Mouse (Mus musculus): ENCODE data around the gene Tusc2. TPM values are rescaled to one million over a fixed set of nuclear protein-coding genes. Genes with fewer than 3 reads are reported as not detected.
A peak's percentile ranks its signal among the peaks of the same experiment; 100 is the strongest.

Gene Tusc2
- total RNA-seq (2021): 10 to 100 TPM; 63.0 to 64.1 TPM
- long read RNA-seq, experiment 1, transcript Tusc2-201 (3 exons, 1,665 nt): major isoform, 61 of 68 reads
- long read RNA-seq, experiment 1, partial matches to known transcripts: 4 of 68 reads
- long read RNA-seq, experiment 1, other reads (novel, unspliced or antisense): 2 of 68 reads
- long read RNA-seq, experiment 2, transcript Tusc2-201 (3 exons, 1,665 nt): major isoform, 90 of 103 reads
- long read RNA-seq, experiment 2, partial matches to known transcripts: 12 of 103 reads
- long read RNA-seq, experiment 2, other reads (novel, unspliced or antisense): 1 of 103 reads

DNA sequence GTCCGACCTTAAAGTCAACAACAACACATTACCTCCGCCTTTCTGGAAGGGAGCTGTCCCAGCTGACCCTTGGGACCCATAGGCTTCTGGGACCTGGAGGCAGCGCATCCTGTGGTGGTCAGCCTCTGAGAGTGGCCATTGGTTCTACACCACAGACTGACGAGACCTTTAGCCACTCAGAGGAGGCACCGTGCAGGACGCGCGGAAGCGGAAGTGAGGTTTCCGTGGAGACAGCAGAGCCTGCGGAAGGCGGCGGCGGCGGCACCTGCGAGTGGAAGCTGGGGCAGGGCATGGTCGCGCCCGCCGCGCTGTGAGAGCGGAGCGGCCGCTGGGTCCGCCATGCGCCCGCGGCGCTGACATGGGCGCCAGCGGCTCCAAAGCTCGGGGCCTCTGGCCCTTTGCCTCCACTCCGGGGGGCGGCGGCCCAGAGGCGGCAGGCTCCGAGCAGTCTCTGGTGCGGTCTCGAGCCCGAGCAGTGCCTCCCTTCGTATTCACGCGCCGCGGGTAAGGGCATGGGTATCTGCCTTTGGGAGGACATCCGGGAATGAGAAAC, at the start of gene Tusc2:
TSS of gene Tusc2 (plus strand) at position 227 of the 553 bp plus-strand sequence.
- DNase-seq (ENCODE audit: low spot score in 2 of 2): peak; percentile 90 to 97

DNA sequence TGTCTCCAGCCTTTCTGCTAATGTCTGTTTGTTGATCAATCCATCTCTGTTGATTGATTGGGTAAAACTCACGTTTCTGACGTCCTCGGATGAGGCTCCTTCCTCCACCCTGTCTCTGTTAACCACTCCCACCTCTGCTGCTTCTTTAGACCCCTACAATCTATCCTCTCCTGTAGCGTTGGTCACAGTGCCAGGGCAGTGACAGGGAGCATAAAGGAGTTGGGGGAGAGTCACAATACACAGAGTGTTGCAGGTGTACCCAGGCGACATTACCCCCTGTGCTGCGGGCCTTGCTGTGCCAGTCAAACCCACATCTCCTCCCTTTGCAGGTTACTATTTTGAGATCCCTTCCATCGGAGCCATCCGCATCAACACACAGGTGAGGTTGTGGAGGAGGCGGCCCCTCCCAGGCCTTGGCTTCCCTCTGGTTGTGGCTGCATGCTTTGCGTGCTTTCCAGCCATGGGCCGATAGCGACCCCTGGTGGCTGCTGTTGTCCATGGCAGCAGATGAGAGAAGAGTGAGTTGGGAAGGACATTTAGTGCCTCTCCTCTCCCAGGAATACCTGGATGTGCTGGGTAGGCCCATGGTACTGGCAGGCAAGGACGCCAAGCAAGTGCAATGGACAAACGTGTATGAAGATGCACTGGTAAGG, 48.6 kb upstream of the Tusc2 start:
- peak; percentile 86 to 87 for DNase-seq (ENCODE audit: low spot score in 2 of 2)

DNA sequence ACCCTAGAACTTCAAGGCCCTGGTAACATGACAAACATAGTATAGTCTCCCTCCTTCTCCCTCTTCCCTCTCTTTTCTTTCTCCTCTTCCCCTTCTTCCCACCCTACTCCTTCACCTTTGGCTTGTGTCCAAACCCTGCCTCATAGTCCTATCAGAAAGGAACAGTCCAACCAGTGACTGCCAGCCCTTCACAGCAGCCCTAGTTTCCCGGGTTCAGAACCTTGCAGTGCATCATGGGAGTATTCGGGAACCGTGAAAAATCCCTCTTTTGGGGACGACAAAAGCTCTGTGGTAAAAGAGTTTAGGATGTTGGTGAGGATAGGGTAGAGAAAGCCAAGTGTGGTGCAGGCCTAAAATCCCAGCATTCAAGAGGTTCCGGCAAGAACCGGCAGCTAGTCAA, 42.7 kb upstream of the Tusc2 start:
- DNase-seq (ENCODE audit: low spot score in 2 of 2): no peak

DNA sequence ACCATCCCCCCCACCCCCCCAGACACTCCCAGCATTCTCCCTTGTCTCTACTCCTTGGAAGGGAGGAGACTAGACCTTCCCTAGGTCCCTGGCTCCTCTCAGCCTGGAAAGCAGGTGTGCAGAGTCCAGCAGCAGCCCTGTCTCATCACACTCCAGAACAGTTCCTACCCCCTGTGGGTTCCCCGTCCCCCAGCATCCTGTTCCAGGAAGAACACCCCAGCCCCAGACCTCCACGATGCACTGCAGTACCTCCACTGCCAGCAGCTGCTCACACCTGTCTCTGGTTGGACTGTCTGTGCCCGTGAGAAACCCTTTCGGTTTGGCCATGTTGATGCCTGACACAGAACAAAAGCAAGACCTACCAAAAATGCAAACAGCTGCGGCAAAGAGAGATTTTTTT, 41.9 kb upstream of the Tusc2 start:
- no peak for DNase-seq (ENCODE audit: low spot score in 2 of 2)

DNA sequence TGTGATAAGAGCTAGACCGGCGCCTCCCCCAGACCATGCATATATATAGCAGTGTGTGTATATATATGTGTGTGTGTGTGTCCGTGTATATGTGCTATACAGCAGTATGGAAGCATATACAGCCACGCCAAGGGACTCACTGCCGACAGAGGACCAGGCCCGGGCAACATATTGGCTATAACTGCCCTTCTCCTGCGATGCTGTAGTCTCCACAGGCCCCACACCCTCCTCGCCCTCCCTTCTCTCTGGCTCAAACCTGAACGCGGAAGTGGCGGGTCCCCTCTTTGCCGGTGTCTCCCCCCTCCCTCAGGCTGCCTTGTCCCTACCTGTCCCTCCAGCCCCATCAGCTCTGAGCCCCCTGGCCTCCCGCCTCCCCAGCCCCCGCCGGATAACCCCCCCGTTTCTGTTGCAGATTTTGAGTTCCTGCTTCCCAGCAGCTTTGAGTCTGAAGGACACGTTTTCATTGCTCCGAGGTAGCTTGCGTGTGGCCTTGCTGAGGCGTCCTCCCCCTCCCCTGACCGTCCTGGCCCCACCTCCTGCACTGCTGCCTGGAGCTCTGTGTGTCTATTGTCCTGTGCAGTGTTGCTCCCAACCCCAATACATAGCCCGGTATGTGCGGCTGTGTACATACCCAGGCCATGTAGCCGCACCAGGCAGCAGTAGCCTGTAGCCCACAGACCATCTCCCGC, 41.2 kb upstream of the Tusc2 start:
- no peak for DNase-seq (ENCODE audit: low spot score in 2 of 2)

DNA sequence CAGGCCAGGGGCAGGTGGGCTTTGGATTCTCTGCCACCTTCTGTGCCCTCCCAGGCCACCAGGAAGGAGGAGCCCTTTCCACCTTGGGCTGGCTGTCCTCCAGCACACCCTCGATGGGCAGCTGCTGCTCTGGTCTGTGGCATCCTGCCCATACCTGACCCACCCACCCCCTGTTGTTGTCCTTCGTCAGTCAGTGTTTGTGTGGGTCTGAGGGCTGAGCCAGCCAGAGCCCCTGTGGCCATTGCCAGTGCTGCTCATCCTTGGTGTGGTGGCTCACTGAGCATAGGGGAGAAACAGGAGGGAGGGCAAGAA, 40.7 kb upstream of the Tusc2 start:
- DNase-seq (ENCODE audit: low spot score in 2 of 2): no peak

DNA sequence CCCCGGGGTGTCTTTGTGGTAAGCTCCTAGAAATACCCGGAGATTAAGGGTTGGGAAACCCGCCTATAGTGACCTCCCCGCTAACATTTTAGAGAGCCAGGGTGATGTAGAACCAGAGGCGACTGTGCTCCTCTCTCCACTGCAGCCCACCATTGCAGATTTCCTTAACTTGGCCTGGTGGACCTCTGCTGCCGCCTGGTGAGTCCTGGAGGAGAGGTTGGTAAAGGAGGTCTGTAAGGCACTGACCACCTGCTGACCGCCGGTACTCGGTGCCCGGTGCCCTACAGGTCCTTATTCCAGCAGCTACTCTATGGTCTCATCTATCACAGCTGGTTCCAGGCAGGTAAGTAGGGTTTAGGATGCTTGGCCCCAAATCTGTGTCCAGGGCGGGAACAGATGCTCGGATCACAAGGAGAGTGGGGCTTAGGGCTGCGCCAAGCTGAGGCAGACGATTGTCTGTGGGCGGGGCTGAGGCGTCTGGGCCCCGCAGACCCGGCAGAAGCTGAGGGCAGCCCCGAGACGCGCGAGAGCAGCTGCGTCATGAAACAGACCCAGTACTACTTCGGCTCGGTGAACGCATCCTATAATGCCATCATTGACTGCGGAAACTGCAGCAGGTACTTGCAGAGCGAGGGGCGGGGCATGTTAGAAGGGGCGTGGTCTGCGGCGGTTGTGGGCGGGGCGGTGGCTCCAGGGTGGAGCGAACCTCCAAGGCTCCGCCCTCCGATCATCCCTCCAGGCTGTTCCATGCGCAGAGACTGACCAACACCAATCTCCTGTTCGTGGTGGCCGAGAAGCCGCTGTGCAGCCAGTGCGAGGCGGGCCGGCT, 36.6 kb upstream of the Tusc2 start:
- DNase-seq (ENCODE audit: low spot score in 2 of 2): peak in 1 of 2 experiments; percentile 71

DNA sequence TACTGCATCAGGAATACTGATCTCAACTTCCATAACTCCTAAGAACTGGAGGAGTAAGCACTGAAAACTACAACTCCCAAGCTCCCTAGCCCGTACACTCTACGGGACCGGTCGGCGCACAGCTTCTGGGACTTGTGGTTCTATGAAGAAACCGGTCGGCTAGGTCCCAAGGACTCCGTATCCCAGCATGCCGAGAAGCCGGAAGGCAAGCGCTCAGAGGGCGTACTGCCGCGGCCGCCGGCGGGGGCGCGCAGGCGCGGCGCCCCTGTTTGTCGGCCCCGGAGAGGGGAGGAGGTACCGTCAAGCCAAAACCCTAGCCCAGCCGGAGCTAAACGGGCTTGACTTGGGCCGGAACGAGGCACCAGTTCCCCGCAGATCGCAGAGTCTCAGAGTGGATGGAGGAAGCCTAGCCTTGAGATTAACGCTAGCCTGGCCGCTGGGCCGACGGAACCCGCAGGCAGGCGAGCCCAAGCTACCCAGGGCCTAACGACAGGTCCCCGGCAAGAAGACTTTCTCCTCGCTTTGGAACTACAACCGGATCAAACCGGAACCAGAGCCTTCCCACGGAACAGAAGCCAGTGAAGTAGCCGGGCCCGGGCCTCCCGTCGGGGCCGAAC, 29.2 kb upstream of the Tusc2 start, which contains the start of gene Tmem115:
TSS of gene Tmem115 (plus strand) at position 155 of the 617 bp plus-strand sequence.
- DNase-seq (ENCODE audit: low spot score in 2 of 2): peak; percentile 90 to 98

DNA sequence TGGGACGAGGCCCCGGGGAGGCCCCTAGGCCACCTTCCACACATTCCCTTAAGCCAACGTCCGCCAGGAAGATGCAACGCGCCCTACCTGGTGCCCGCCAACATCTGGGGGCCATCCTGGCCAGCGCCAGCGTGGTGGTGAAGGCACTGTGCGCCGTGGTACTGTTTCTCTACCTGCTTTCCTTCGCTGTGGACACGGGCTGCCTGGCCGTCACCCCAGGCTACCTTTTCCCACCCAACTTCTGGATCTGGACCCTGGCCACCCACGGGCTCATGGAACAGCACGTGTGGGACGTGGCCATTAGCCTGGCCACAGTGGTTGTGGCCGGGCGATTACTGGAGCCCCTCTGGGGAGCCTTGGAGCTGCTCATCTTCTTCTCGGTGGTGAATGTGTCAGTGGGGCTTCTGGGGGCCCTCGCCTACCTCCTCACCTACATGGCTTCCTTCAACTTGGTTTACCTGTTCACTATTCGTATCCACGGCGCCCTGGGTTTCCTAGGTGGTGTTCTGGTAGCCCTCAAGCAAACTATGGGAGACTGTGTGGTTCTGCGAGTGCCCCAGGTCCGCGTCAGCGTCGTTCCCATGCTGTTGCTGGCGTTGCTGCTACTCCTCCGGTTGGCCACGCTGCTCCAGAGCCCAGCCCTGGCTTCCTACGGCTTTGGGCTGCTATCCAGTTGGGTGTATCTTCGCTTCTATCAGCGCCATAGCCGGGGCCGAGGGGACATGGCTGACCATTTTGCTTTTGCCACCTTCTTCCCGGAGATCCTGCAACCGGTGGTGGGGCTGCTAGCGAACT, 28.4 kb upstream of the Tusc2 start:
- no peak for DNase-seq (ENCODE audit: low spot score in 2 of 2)

DNA sequence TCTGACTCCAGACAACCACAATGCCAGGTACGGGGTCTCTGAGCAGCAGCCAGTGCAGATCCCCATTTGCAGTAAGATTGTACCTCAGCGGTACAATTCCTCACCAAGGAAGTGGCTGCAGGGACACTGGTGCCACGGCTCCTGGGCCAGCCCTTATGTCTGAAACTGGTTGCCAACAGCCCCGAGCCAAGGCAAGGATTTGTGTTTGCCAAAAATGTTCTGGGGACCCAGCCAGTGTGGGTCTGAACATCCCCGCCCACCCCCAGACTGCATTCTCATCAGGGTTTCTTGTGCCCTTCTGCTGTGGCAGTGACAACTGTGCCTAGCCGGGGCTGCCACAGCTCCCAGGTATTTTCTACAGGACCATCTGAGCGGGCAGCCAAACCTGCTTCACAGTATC, 24.8 kb upstream of the Tusc2 start:
- DNase-seq (ENCODE audit: low spot score in 2 of 2): peak in 1 of 2 experiments; percentile 75

DNA sequence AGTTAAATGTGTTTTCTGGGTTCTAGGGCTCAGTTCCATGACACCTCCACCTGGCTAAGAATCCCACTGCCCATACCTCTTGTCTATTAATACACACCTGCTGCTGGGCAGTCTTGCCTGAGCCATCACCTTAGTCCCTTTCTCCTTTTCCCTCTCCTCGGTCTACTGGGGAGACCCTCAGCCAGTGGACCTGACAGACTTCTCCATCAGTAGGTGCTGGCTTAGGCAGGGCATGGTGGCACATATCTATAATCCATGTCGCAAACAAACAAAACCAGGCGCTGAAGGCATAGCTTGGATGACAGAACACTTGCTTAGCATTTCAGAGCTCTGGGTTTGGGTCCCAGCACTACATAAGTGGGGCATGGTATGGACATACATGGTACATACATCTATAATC, 24.3 kb upstream of the Tusc2 start:
- no peak for DNase-seq (ENCODE audit: low spot score in 2 of 2)

DNA sequence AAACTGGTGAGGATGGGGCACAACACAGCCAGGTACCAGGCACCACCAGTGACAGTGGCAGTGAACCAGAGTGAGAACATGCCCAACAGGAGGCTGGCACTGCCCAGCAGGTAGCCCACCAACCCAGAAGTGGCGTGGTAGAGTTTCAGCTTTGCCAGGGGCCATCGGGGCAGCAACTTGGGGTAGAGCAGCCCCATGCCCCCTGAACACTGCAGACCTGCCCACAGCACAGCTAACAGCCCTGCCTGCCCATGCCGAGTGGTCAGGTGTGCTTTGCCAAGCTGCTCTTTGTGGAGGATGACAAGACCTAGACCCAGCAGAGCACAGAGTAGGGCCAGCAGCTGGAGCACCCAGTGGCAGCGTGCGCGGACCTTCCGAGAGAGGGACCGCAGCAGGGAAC, 23.1 kb upstream of the Tusc2 start:
- no peak for DNase-seq (ENCODE audit: low spot score in 2 of 2)

DNA sequence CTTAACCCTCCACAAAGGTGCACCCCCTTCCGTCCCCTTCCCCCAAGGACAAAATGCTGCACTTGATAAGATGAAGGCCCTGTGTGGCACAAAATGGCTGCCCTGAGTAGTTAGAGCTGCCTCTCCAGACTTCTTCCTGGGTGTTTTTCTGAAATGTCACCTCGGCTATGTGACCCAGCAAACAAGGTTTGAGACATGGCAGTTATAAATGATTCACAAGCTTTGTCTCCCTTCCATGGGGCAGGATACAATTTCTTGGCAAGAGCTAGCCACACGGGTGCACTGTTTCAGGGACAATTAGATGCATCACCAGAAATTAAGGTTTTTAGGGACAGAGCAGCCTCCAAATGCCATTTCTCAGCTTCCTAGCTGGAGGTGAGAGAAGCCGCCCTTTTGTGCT, 22.6 kb upstream of the Tusc2 start:
- DNase-seq (ENCODE audit: low spot score in 2 of 2): no peak

DNA sequence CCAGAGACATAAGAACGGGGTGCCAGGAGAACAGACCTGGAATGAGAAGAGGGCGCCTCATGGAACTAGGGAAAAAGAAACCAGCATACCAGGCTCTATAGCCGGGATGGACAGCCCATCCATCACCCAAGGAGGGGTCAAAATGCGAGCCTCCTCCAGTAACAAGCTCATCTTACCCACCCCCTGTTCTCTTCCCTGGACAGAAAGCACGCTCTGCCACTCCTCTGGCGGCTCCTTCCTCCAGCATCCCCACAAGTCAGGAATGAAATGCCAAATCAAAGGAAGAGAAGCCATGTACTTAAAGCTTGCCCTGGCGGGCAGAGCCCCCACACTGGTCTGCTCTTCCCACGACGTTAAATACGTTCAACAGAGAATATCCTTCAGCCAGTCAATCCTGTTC, 22.1 kb upstream of the Tusc2 start:
- no peak for DNase-seq (ENCODE audit: low spot score in 2 of 2)

DNA sequence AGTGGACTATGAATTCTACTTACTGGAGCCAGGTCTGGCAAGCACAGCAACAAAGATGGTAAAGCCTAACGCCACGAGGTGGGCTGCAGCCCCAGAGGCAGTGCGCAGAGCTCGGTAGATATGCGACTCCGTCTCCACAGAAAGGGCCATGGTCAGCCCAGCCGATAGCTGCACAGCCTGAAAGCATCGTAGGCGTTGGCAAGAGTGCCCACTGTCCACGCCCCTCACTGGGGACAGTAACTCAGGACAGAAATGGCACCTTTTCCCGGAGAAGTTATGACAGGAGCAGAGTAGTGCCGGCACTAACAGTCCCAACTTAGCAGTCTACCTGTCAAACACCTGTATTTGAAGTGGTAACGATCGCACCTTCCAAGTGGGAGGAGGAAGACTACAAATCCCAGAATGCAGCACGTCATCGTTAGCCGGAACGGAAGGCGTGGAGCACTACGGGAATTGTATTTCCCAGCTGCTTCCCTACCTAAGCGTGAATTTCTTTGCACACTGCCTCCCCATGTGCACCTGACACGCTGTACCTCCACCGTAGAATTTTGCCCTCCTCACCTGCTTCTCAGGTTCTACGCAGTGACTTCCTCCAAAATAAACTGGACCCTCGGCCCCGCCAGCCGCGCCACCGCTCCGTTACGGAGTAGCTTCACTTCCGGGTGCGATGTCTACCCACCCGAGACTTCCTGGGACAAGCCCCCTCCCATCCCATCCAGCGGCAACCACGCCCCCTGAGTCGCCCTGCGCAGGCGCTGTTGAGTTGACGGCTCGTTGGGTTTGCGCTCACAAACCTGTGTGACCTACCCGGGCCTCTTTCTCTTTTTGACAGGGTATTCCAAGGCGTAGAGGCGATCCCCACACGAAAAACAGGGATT, 21.3 kb upstream of the Tusc2 start, which contains the start of the genes Cyb561d2 and Nprl2:
TSS of gene Cyb561d2 (minus strand) at position 720 of the 878 bp plus-strand sequence.
TSS of gene Nprl2 (plus strand) at position 753 of the 878 bp plus-strand sequence.
- peak; percentile 94 to 95 for DNase-seq (ENCODE audit: low spot score in 2 of 2)

DNA sequence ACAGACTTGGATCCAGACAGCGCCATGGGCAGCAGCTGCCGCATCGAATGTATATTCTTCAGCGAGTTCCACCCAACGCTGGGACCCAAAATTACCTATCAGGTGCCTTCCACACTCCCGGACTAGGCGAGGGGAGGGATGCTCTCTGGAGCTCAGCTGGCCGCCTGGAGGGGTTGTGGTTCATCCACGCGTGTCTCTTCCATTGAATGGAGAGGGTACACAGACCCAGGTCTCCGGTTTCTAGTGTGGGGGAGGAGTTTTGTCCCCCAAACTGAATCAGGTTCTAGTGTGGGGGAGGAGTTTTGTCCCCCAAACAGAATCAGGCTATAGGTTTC, 20.7 kb upstream of the Tusc2 start:
- DNase-seq (ENCODE audit: low spot score in 2 of 2): no peak

DNA sequence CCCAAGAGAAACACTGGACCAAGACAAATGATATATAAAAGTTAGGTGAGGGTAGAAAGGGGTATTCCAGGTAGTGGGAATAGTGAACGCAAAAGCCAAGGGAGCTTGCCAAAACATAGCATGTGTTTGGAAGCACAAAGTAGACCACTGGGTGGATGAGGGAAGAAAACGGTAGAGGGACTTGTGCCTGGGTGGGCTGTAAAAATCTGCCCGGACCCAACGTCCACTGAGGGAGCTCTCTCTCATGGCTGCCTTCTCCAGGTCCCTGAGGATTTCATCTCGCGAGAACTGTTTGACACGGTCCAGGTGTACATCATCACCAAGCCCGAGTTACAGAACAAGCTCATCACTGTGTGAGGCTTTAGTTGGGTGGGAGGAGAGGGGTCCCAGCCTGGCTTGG, 20.3 kb upstream of the Tusc2 start:
- DNase-seq (ENCODE audit: low spot score in 2 of 2): no peak

DNA sequence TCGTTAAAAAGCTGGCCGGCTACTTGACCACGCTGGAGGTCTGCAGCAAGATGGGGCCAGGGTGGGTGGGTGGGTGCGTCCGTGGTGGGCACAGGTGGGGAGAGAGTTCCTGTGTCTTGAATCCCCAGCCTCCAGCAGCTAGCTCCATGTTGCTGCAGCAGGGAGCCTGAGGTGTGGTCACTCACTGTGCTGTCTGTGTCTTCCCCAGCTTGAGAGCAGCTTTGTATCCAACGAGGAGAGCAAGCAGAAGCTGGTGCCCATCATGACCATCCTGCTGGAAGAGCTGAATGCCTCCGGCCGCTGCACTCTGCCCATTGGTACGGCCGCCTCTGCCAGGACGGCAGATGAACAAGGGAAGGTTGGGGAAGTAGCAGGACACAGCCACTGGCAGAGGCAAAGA, 19.8 kb upstream of the Tusc2 start:
- no peak for DNase-seq (ENCODE audit: low spot score in 2 of 2)

DNA sequence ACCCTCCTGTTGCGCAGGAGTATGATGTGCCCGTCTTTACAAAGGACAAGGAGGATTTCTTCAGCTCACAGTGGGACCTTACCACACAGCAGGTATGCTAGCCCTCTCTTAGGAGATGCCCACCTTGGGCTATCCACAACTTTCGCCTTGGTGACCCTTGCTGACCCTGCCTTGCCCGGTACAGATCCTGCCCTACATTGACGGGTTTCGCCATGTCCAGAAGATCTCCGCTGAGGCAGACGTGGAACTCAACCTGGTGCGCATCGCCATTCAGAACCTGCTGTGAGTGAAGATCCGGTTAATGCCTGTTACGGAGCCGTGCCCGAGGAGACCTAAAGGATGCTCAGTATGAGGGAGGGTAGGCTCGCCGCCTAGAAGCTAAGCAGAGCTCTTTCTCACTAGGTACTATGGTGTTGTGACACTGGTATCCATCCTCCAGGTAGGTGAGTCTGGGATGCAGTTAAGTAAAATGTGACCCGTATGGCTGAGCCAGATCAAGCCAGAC, 18.8 kb upstream of the Tusc2 start:
- no peak for DNase-seq (ENCODE audit: low spot score in 2 of 2)
